Mouse (Mus musculus): ENCODE measurements around the gene Prkg1.
A peak's percentile ranks its signal among the peaks of the same experiment; 100 is the strongest.
"Not testable (repeated sequence)": the region's sequence is repeated elsewhere in the genome, so short reads cannot be mapped to it uniquely, and the experiment has no call there.

Prkg1 gene

DNA sequence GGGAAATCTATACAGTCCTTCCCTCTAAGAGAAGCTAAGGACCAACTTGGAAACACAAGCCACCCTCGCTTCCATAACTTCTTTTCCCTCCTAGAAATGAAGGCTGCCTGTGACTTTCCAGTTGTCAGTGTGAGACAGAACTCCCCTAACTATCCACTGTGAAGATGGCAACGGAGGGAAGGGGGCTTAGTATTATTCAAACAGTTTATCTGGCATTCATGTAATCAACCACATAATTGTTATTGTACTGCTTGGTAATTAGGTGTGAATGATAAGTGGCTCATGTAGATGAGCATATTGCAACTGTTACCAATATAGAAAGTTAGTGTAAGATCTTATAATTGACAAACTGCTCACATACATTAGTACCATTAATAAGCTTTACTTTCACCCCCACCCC lies 333.4 kb downstream of the Prkg1 start:
- no peak for DNase-seq (ENCODE audit: low read depth, low spot score)

DNA sequence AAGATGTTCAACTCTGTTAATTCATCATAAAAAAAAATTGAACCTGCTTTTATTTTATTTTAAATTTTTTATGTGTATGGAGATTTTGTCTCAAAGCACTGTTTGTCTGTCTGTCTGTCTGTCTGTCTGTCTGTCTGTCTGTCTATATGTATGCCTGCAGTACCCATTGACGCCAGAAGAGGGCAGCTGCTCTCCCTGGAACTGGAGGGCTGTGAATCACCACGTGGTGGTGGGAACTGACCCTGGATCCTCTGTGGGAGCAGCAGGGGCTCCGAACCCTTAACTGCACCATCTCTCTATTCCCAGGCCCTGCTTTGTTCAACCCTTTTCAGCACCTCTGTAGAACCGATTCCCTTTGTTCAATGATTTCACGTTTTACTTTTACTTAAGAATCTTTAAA lies 338.7 kb downstream of the Prkg1 start:
- DNase-seq (ENCODE audit: low read depth, low spot score) = no peak

DNA sequence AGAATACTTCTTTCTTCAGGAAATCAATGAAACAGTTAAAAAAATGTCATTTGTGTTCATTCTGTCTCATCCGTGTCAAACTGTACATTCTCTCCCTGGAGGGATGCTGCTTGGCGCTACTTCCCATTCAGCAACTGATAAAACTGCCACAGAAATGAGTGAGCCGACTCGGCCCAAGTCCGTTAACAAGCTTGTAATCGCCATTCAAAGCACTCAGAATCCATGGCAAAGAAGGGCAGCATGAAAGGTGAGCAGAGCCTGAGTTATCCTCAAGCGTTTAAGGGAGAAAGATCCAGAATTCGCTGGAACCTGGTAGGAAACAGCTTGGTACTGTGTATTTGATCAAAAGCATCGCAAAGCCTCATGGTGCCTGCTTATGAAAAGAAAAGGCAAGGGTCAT lies 339.6 kb downstream of the Prkg1 start:
- DNase-seq (ENCODE audit: low read depth, low spot score) = no peak

DNA sequence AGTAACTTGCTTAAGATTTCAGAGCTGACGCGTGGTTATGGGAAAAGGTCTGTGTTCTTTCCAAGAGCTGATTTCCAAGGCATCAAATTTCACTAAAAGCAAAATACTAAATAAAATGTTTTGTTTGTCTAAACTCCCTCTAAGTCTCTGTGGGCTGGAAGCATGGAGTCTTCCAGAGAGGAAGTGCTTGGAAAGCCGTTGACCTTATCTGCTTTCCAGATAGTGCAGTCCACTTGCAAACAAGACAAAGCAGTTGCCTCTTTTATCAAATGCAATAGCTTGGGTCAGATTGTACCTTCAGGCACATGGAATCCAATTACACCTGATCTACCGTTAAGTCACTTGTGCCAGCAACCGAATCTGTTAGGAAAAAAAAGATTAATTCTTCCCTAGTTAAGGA lies 340.5 kb downstream of the Prkg1 start:
- DNase-seq (ENCODE audit: low read depth, low spot score) = no peak

DNA sequence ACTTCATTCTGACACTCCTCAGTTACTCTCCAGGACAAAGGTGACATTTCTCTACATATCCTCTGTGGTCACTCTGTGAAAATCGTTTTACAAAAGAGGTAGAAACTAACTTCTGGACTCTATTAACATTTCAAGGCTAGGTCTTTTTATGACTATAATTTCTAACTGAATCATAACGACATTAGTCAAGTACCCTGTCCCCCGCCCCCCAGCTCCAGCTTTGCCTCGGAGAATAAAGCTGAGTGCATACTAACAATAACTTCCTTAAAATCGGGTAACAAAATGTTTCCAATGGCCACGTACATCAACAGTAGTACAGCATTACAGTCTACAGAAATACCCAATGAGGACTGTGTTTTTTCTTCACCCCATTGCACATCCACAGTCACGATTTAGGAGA lies 351.3 kb downstream of the Prkg1 start:
- no peak for DNase-seq (ENCODE audit: low read depth, low spot score)

DNA sequence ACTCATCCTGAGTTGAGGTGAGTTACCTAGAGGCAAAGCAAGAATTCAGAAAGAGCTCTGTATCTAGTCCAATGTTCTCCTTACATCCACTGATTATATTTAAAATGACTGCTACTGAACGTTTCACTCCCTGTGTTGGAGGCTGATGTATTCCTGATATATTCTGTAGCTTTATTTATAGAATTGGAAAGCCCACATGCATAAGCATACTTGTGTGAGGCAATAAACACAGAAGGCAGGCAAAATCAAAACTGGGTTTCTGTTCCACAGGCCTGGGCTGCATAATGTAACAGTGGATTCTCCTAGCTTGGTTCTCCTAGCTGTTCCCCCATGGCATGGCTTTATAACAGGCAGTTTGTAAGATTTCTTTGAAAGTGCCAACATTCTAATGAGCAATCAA lies 368.7 kb downstream of the Prkg1 start:
- no peak for DNase-seq (ENCODE audit: low read depth, low spot score)

DNA sequence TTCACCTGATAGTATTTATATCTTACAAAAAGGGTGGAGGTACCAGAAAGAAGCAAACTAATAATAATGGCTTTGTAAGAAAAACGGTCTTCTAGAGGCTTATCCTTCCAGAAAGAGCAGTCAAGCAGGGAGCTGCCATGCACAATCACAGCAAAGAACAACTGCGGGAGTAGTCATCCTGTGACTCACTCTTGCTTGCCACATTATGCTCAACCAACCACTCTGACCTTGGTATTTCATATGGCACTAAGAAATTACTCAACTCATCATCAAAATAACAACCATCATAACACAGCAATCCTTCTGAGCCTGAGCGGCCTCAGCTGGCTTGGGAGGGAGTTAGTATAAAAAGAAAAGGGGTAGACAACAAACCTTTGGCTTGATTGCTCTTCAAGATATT lies 379.5 kb downstream of the Prkg1 start:
- DNase-seq (ENCODE audit: low read depth, low spot score) = no peak

DNA sequence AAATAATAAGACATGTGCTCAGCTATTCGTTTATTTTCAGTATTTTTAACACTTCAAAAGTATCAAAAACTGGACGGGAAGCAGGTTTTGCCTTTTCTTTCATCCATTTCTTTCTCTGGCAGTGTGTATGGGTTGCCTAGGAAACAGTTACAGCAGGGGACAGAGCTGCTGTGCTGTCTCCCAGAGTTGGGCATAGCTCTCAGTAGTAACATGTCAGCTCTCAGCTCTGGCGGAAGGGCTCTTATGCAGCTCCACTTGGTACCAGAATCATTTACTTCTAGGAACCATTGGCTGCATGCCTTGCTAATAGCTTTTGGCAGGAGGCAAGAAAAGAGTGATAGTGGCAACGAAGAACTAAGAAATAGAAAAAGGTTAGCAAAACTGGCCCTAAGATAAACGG lies 381.0 kb downstream of the Prkg1 start:
- no peak for DNase-seq (ENCODE audit: low read depth, low spot score)

DNA sequence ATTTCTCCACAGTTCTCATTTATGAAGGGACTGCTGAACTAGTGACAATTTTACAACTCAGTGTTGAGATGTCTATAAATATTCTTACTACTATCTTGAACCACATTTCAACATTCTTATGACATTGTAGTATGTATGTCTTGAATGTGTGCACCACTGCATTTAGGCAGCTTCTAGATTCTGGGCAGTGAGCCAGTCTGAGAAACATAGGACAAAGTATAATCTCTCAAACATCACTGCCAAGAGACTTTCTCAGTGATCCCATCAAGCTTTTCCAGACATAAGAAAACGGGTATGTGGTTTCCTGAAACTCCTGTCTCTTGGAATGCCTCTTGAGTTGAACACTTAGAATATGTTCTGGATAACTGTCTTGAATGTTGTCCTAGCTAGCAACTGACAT lies 394.7 kb downstream of the Prkg1 start:
- DNase-seq (ENCODE audit: low read depth, low spot score) = no peak

DNA sequence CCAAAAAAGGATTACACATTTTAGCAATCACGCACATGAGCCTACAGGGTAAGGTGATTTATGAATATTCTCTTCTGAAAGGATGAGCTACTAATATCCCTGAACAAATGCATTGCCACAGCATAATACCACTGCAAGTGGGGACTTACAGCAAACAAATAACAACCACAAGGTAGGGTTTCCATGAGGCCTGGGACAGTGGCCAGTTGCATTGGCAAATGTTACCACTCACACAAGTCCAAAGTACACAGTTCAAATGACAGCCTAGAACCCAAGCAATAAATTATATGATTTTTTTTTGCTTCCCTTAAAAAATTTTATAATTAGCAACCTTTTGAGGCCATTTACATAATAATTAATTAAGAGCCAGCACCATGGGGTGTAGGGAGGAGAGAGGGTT lies 395.7 kb downstream of the Prkg1 start:
- no peak for DNase-seq (ENCODE audit: low read depth, low spot score)

DNA sequence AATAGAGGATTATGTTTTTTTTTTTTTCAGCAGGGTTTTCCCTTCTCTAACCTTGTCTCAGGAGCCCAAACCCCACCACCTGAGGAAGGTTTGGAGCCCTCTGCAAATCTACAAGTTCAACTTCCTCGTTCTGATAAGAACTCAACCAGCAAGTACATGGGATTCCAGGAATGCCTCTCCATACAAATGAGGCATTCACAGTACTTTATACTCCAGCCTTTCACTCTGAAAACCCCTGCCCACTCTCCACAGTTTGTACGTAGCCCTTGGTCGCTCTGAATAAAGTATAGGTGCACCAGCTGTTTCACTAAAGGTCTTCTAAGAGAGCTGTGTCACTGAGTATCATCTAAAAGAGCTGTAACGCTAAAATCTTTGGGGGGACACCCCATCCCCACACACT lies 402.8 kb downstream of the Prkg1 start:
- no peak for DNase-seq (ENCODE audit: low read depth, low spot score)

DNA sequence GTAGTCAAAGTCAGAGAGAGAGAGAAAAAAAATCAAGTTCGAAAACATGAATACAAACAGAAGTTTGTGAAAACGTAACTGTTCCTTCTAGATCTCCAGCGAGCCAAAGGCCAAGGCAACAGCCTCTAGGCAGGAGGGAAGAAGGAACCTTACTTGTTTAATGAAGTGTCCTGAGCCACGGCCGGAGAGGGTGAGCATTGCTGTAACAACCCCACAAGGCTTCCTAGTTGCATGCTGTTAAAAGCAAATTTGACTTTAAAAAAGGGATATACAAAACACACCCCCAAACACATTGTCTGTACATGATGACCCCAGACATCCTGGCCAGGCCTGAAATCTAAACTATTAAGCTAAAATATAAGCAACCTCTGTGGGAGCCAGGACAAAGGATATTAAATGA lies 403.3 kb downstream of the Prkg1 start:
- no peak for DNase-seq (ENCODE audit: low read depth, low spot score)

DNA sequence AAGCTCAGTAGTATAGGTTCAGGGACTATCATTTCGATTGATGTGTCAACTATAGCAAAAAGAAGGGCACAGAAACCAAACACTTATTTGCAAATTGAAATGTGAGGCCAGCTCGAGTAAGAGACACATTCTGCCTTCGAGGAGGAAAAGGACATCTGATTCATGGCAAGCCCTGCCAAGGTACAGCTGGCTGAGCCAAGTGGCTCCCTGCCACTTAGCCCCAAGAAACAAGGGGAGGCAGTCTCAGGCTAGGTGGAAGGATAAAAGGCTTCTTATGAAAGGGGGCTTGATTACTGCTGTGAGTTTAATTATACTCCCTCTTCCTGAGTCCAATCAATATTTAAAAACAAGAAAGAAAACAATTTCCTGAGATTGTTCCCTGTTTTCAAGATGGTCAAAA lies 403.7 kb downstream of the Prkg1 start:
- no peak for DNase-seq (ENCODE audit: low read depth, low spot score)

DNA sequence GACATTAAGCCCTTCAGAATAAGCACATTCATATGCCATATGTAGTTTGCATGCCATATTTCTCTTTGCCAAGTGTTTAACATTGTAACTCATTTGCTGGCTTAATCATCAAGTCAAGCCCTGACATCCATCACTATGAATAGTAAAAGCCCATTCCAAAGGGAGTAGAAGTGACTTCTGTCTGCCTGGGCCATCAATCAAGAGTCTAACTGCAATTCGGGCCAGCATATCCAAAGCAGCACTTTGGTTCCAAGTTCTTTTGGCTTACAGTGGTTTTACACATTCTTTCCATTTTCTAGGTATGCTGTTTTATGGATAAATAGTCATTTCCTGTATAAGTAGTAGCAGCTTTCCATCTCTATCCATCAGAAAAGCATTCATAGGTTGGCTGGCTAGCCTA lies 409.9 kb downstream of the Prkg1 start:
- DNase-seq (ENCODE audit: low read depth, low spot score) = no peak

DNA sequence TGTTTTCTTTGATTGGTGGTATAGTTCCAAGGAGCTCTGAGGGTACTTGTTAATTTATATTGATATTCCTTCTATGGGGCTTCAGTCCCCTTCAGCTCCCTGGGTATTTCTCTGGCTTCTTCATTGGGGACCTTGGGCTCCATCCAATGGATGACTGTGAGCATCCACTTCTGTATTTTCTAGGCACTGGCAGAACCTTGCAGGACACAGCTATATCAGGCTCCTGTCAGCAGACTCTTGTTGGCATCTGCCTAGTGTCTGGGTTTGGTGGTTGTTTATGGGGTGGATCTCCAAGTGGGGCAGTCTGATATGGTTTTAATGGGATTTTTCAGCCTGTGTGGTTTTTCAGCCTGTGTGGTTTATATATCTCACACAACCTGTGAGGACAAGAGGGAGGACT lies 412.0 kb downstream of the Prkg1 start:
- not testable (repeated sequence) for DNase-seq (ENCODE audit: low read depth, low spot score)

DNA sequence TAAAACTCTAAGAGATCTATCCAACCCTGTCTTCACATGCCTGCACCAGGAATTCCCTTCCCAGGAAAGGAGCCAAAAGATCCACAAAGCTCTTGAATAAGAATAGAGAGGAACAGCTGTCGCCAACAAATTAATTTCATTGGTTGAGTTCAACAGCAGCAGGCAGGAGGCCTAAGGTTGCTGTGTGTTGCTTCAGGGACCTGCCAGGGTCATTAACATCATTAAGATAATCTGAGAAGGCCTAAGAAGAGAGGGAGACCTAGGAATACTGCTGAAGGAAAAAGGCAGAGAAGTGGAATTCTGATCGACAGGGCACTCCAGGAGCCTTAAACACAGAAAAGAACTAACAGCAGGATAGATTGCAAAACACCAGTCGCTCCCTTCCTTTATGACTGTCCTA lies 413.0 kb downstream of the Prkg1 start:
- no peak for DNase-seq (ENCODE audit: low read depth, low spot score)

DNA sequence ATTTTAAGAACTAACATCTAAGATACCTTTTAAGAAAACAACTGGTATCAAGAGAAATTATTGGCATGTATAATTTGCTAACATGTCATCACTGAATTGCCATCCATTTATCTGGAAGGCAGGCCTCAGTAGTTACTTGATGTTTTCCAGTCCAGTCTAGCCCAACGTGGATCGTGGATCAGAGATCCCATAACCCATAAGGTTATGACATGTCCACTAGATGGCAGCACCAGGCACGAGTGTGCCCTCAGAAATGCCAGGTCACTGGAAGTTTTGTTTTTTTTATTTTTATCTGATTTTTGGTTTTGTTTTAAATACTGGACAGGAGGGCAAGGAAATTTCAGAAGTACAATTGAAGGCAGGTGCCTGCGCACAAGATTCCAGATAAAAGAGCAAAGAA lies 422.7 kb downstream of the Prkg1 start:
- DNase-seq (ENCODE audit: low read depth, low spot score) = peak; percentile 16

DNA sequence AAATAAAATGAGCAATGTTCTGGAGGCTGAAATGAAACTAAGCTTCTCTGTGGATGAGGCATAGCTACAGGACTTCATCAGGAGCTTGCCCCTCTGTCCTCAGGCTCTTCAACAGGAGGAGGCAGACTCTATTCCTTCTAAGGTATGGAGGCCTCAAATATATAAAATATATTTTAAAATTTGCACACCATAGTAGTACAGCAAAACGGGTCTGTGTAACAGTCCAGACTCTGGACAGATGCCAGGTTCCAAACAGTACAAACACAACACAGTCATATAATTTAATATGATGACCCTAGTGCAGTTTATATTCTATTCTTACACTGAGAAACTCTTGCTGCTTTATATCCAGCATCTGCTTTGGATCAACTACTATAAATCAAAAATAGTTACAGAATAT lies 423.9 kb downstream of the Prkg1 start:
- no peak for DNase-seq (ENCODE audit: low read depth, low spot score)

DNA sequence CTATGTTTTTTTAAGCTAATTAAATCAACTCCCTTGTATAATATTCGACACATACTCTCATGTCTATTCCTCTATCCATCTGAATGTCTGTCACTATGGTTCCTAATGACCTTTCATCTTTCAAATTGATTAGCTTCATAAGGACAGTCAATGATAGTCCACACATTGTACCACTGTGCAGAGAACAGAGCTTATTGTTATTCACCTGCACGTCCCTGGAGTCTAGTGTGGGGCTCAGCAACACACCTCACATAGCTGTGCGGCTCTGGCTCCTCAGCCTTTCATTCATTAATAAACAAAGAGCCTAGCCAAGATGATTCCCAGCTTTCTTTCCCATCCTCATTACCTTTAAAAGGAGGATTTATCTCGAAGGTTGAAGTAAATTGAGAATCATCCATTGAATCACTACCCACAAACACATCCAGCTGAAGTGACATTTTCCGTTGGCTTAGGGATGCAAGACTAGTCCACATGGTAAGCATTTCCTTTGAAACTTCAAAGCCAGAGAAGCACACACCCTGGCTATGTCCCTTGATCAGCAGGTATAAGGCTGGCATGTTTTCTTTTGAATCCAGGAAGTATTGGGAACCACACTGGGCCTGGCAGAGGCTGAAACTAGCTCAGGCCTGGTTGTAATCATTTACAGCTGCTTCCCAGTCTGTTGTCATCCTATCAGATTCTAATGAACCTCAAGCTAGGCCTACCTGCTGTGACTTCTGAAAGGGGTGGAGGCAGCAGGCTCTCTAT lies 426.3 kb downstream of the Prkg1 start:
- no peak for DNase-seq (ENCODE audit: low read depth, low spot score)

DNA sequence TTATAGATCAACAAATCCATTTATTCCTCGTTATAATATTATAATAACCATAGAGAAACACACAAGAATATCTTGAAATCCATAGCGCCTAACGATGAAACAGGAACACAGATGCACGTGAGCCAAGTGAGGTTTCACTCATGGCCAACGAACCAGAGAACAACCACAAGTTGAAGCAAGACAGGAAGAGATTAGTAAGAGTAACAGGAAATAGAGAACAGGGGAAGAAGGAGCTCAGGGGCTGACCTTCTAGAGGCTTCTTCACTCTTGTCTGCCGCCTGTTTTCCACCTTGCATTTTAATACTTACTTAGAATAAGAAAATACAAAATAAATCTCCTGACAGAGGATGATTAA lies 427.0 kb downstream of the Prkg1 start:
- no peak for DNase-seq (ENCODE audit: low read depth, low spot score)

DNA sequence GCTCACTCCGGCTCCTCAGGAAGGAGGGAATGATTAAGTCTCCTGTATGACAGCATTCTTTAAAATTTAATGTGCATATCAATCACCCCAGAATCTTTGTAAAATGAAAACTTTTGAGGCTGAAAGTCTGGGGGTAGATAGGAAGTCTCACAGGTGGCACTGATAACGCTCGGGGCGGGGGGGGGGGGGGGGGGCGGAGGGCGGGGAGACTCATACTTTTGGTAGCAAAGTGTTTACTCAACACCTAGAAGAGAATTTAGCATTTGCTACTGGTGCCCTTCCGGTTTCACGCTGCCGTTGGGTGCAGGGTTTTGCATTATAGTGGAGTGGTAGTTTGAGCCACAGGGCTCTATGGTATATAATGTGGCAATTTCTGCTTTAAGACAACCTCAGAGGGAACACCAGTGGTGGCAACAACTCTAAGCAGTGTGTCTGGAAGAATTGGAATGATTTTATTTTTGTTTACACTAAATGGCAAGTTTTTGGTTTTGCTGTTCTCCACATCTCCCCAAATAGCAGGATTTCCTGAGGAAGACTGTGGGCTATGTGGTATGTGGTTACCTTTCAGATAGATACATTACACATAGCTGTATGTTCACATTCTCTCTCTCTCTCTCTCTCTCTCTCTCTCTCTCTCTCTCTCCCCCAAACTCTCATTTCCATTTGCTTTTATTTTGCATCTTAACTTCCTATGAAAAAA lies 427.5 kb downstream of the Prkg1 start:
- DNase-seq (ENCODE audit: low read depth, low spot score) = no peak

DNA sequence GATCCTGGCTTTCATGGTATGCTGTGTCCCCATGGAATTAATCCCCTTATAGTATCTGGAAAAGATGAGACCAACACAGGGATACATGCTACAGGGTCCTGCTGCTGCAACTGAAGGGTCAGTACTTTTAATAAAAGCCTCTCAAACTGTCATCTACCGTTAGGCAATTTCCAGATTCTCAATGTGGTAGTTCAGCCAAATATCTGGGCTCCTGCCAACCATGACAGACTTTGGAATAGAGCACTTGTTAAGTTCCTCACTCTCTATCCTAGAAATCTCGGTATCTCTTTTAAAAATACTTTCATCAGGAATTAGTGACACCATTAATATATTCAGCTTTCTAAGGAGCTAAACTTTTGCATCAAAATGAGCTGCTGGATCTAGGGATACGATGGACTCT lies 428.5 kb downstream of the Prkg1 start:
- DNase-seq (ENCODE audit: low read depth, low spot score) = no peak

DNA sequence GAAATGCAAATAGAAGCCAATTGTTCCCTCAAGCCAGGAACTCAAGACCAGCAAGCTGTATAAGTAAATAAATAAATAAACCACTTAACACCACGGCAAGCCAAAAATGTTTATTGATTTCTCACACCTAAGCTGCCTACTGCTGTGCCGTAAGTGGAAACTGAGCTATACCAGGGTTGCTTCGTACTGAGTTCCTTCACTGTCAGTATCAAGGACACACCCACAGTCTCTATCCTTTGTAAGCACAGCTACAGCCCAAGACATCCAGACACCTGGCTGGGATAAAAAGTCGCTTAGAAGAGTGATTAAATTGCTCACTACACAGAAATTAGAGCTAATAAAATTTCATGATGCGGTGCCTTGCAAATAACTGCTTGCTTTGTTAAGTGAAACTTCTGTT lies 434.9 kb downstream of the Prkg1 start:
- DNase-seq (ENCODE audit: low read depth, low spot score) = no peak

DNA sequence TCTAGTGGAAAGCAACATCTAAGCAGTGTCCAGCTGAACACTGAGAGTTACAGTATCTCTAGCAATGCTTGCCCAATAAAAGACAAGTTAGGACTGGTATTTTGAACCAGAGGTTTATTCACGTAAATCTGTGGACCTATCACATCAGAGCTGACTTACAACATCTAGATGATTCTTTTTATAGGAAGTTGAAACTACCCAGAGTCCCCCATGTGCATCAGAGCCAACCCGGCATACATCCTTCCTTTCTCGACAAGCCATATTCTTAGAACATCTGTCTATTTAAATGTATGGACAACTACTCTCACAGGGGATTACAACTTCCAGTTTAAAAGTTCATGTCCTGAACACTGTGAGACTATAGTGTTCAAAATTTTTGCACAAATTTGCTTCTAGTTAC lies 460.1 kb downstream of the Prkg1 start:
- DNase-seq (ENCODE audit: low read depth, low spot score) = no peak

Measured in WW6 (cell line).